Comparison of ENCODE assay signal across 9 mouse cellular contexts in genomic region chr2:161090200-161090599, GRCm38 (mm10). TPM values are rescaled to one million over a fixed set of nuclear protein-coding genes. Genes with fewer than 3 reads are reported as not detected.
A peak's percentile ranks its signal among the peaks of the same experiment; 100 is the strongest.
DNase-seq lines count a peak whose midpoint lies in the region; ATAC-seq and TF ChIP-seq lines count a peak whose summit lies in the region.
"Had no signal": no experiment of that assay in that cellular context is flagged by ENCODE, and none has a peak within 500 bp of the region (broad histone marks: within the 10 kb centered on the region; RNA-seq: fewer than 3 reads in every experiment).

No protein-coding gene starts in this region.

- no peaks in the 10 kb centered on the region for H3K27me3 ChIP-seq in heart, postnatal 0 days (ENCODE audit: control insufficient read depth, insufficient read depth, low read length)
- no peaks in the 10 kb centered on the region for H3K27me3 ChIP-seq in liver, embryonic 14.5 days (ENCODE audit: control insufficient read depth, insufficient read depth, low read length)
- H3K27me3 ChIP-seq: forebrain, embryonic 15.5 days had no signal

- no peak for TF ChIP-seq EP300 in heart, postnatal 0 days (IDR thresholded peaks at IDR 0.05; ENCODE audit: low read depth)
- TF ChIP-seq EP300 in liver, embryonic 14.5 days (IDR thresholded peaks at IDR 0.05; ENCODE audit: low read depth) = no peak

- 52% methylated on average over 3 of the region's 3 CpGs for WGBS in heart, postnatal 0 days
- WGBS in liver, embryonic 14.5 days (ENCODE audit: insufficient replicate concordance) = 41% methylated on average over 3 of the region's 3 CpGs

- no peaks in the 10 kb centered on the region for H3K9me3 ChIP-seq in heart, postnatal 0 days (replicated peaks; ENCODE audit: control insufficient read depth, low read length)
- no peaks in the 10 kb centered on the region for H3K9me3 ChIP-seq in liver, embryonic 14.5 days (ENCODE audit: control insufficient read depth, low read length)
- H3K9me3 ChIP-seq: forebrain, embryonic 15.5 days had no signal

- no peak overlapping the region for H3K27ac ChIP-seq in heart, postnatal 0 days (ENCODE audit: low read depth)
- no peak overlapping the region for H3K27ac ChIP-seq in liver, embryonic 14.5 days
- H3K27ac ChIP-seq: forebrain, embryonic 15.5 days had no signal

- no peaks in the 10 kb centered on the region; the same call in 1 of the 2 replicates for H3K4me1 ChIP-seq in heart, postnatal 0 days (ENCODE audit: control insufficient read depth, insufficient read depth)
- H3K4me1 ChIP-seq in liver, embryonic 14.5 days (replicated peaks; ENCODE audit: control insufficient read depth in 2 of 2, insufficient read depth in 2 of 2, low read length in 1 of 2) = no peaks in the 10 kb centered on the region

- TF ChIP-seq CTCF in heart, postnatal 0 days (IDR thresholded peaks at IDR 0.05; ENCODE audit: low read depth) = peak; percentile 50
- peak; percentile 27; the same call in 1 of the 2 replicates for TF ChIP-seq CTCF in liver, embryonic 14.5 days (IDR thresholded peaks at IDR 0.05; ENCODE audit: low read depth)

- peak; percentile 63 for DNase-seq in heart, postnatal 0 days (ENCODE audit: low spot score)
- DNase-seq in heart, adult 9 months (ENCODE audit: low spot score in 2 of 2) = no peak
- DNase-seq in CD4-positive helper T cell, adult 2 months (ENCODE audit: low read depth, low spot score) = peak; percentile 61
- DNase-seq in ZHBTc4 (ENCODE audit: low read depth, low spot score) = peak; percentile 65
- peak in 2 of 3 experiments; percentile 34 to 44 for DNase-seq in liver, embryonic 14.5 days (ENCODE audit: low read depth in 3 of 3, low spot score in 3 of 3)
- no peak for DNase-seq in testis, postnatal 10 days (ENCODE audit: low spot score)
- no peak for DNase-seq in layer of hippocampus, postnatal 36 days
- DNase-seq in cerebellum, adult 11-12 months = no peak

- no peak for ATAC-seq in heart, postnatal 0 days (ENCODE audit: insufficient read depth, low read depth)
- no peak for ATAC-seq in liver, embryonic 14.5 days (ENCODE audit: insufficient read depth)
- ATAC-seq: forebrain, embryonic 15.5 days had no signal

- H3K4me3 ChIP-seq in heart, postnatal 0 days (ENCODE audit: low read depth, low read length) = no peak overlapping the region
- no peak overlapping the region for H3K4me3 ChIP-seq in liver, embryonic 14.5 days (ENCODE audit: insufficient read depth in 1 of 2, low read depth in 2 of 2, low read length in 2 of 2)
- H3K4me3 ChIP-seq: forebrain, embryonic 15.5 days had no signal

- 0 out of 2 replicates have a peak, but pooled peaks cover 5% of the 10 kb centered on the region for H3K36me3 ChIP-seq in heart, postnatal 0 days (replicated peaks; ENCODE audit: control insufficient read depth, insufficient read depth, low read length)
- H3K36me3 ChIP-seq in liver, embryonic 14.5 days (replicated peaks; ENCODE audit: control insufficient read depth, insufficient read depth, low read depth) = no peaks in the 10 kb centered on the region

- no peak overlapping the region for H3K9ac ChIP-seq in heart, postnatal 0 days (replicated peaks; ENCODE audit: low read depth, low read length)
- no peak overlapping the region for H3K9ac ChIP-seq in liver, embryonic 14.5 days (replicated peaks)
- H3K9ac ChIP-seq: forebrain, embryonic 15.5 days had no signal

- H3K4me2 ChIP-seq in heart, postnatal 0 days (ENCODE audit: low read depth, low read length) = no peak overlapping the region
- no peak overlapping the region for H3K4me2 ChIP-seq in liver, embryonic 14.5 days (ENCODE audit: low read depth)
- H3K4me2 ChIP-seq: forebrain, embryonic 15.5 days had no signal

RNA-seq across cellular contexts. Expression of gene Chd6, which starts 18.7 kb away (rescaled TPM):
- total RNA-seq in heart, postnatal 0 days (2014; rRNA removed; ENCODE audit: low replicate concordance) = 37.7 and 68.9 TPM in 2 replicates
- 13.8 and 14.5 TPM in 2 replicates for polyA plus RNA-seq in heart, postnatal 0 days (2015; fragmentation: Nextera tagmentation; extraction: Ambion mirVana)
- polyA plus RNA-seq in liver, embryonic 14.5 days (2012; rRNA removed) = 3.0 and 3.6 TPM in 2 replicates
- 3.0 and 3.1 TPM in 2 replicates for polyA plus RNA-seq in liver, embryonic 14.5 days (2014; fragmentation: Nextera tagmentation; extraction: Ambion mirVana)
- total RNA-seq in layer of hippocampus, postnatal 36 days (2021) = 10 to 100 TPM; 50.9 to 52.1 TPM

Comparison
In these comparisons a context has a peak if more than half of its experiments do, and no peak if none do; other contexts are left out.
1. DNase-seq: peak in heart, postnatal 0 days (single experiment), CD4-positive helper T cell, adult 2 months (single experiment), ZHBTc4 (single experiment) and liver, embryonic 14.5 days (2 of 3); none in heart, adult 9 months (0 of 2), testis, postnatal 10 days (single experiment), layer of hippocampus, postnatal 36 days (0 of 2) and cerebellum, adult 11-12 months (single experiment).